Mouse (Mus musculus): ENCODE results near the gene Smyd4.

Smyd4 gene

DNA sequence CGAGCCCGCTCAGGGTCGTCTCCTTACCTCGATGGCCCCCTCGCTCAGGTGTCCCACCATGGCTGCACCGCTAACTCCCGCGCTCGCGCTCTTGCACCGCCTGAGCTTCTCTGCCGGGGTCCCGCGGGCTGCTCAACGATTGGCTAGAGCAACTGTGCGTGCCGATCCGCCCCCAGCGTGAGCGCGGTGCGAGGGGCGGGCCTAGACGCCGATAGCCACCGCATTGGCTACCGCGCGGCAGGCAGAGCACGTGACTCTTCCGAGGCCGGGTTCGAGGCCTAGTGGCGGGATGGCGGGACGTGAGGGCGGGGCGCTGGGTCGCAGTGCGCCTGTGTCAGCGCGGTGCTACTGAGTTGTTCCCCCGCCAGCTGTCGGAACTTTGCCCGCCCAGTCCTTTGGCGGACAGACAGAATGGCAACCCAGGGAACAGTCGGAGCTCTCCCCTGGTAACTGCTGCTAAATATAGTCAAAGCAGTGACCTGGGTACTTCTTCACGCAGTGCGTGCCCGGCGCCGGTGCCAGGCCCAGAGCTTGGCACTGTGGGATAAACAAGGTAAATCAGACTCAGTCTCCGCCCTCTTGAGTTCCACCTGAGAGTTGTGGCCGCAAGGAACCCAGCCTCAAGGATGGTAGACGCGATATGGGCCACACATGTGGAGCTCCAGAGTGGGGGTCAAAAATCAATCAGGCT, at the start of gene Smyd4, which contains the start of gene Rpa1:
Smyd4 (plus strand) TSS at position 235 of the 691 bp plus-strand sequence.
Rpa1 (minus strand) TSS at position 126 of the 691 bp plus-strand sequence.
- CTCF ChIA-PET, result interaction anchor here in 3 of 4 experiments (0.8 to 1.5 kb wide), 5 partner anchors 44 to 178 kb away, joined by 3 to 6 read pairs (median 4); partner anchors contain the start of gene Rilp (in 1 of the 3)

GRCm38 (mm10) chr11:75298491-75298890, 49.7 kb upstream of the Smyd4 start:
- POLR2A ChIA-PET, result interaction anchor here in 2 of 4 experiments (0.6 to 6.3 kb wide), 6 partner anchors 10 to 775 kb away, joined by 3 to 34 read pairs (median 4); partner anchors contain the start of genes Rpa1 (in 1 of the 2) and Smyd4 (in 1 of the 2)
- CTCF ChIA-PET, result interaction anchor here in 2 of 4 experiments (0.6 to 0.9 kb wide), 2 partner anchors 8 to 90 kb away, joined by 3 read pairs; no protein-coding TSS in a partner anchor

More for the DNA sequence above, at the start of gene Smyd4, which contains the start of gene Rpa1:
- POLR2A ChIA-PET, result interaction anchor here (0.6 to 3.3 kb wide), 58 partner anchors 8 to 516 kb away, joined by 3 to 21 read pairs (median 4); partner anchors contain the start of genes Pitpna (in 2 of the 4), Tlcd2 (in 2 of the 4), Prpf8 (in 1 of the 4) and Rilp (in 1 of the 4)

GRCm38 (mm10) chr11:75299786-75300185, 48.4 kb upstream of the Smyd4 start:
- CTCF ChIA-PET, result no interaction called here
- POLR2A ChIA-PET, result interaction anchor here in 1 of 4 experiments (1.4 kb wide), 1 partner anchor 9 kb away, joined by 4 read pairs; no protein-coding TSS in a partner anchor

- ChIA-PET POLR2A (interaction anchor here in 2 of 4 experiments (1.7 to 1.9 kb wide), 3 partner anchors 10 to 14 kb away, joined by 4 to 9 read pairs (median 5); no protein-coding TSS in a partner anchor), CTCF (interaction anchor here in 1 of 4 experiments (1.1 kb wide), 1 partner anchor 11 kb away, joined by 3 read pairs; no protein-coding TSS in a partner anchor)
These were observed 47.3 kb upstream of the Smyd4 start for GRCm38 (mm10) chr11:75300954-75301353.

DNA sequence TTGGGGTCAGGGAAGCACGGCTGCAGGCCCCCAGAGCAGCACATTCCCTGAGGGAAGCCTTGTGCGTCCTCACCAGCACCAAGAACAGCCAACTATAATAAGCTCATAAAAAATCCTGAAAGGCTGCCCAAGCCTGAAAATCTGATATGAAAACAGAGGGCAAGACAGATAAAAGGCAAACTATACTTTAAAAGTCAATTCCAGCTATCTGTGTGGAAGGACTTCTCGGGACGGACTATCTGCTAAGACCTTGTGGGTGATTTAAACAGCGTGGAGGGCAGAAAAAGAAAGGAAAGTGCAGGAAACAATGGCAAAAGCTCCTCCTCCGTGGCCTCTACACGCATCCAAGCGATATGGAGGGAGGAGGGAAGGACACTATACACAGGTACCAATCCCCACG, 43.4 kb upstream of the Smyd4 start:
- ChIA-PET POLR2A (interaction anchor here in 2 of 4 experiments (0.7 to 2.4 kb wide), 6 partner anchors 10 to 127 kb away, joined by 3 to 8 read pairs (median 5); no protein-coding TSS in a partner anchor), CTCF (interaction anchor here (0.6 to 1.1 kb wide), 7 partner anchors 14 to 107 kb away, joined by 3 to 6 read pairs (median 3); partner anchors contain the start of genes Rpa1 (in 1 of the 4) and Smyd4 (in 1 of the 4))

DNA sequence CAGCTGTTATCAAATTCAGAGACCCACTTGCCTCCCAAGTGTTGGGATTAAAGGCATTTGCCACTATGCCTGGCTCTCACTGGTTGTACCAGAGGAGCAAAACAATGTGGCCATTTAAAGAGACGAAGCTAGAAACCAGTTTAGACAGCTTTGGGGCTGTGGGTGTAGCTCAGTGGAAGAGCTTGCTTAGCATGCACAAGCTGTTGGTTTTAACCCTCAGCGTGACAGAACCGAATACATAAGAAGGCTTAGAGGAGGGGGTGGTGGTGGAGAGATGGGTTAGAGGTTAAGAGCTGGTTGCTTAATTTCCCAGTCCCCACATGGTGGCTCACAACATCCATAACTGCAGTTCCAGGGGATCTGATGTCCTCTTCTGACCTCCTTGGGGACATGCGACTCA, 39.6 kb upstream of the Smyd4 start:
- ChIA-PET POLR2A (interaction anchor here in 2 of 4 experiments (0.5 to 1.3 kb wide), 9 partner anchors 9 to 152 kb away, joined by 3 to 5 read pairs (median 3); partner anchors contain the start of genes Hic1 (in 1 of the 2), Serpinf1 (in 1 of the 2) and Tlcd2 (in 1 of the 2)), CTCF (interaction anchor here in 2 of 4 experiments (0.6 to 0.8 kb wide), 2 partner anchors 121 to 202 kb away, joined by 3 read pairs; no protein-coding TSS in a partner anchor)

GRCm38 (mm10) chr11:75310813-75311212, 37.4 kb upstream of the Smyd4 start:
- ChIA-PET CTCF (interaction anchor here in 2 of 4 experiments (1.4 to 1.6 kb wide), 2 partner anchors 13 to 96 kb away, joined by 3 to 4 read pairs; no protein-coding TSS in a partner anchor), POLR2A (interaction anchor here in 3 of 4 experiments (0.6 to 4.1 kb wide), 3 partner anchors 9 to 408 kb away, joined by 3 to 34 read pairs (median 4); no protein-coding TSS in a partner anchor)

GRCm38 (mm10) chr11:75311751-75312150, 36.5 kb upstream of the Smyd4 start:
- POLR2A ChIA-PET, result interaction anchor here in 3 of 4 experiments (0.6 to 4.1 kb wide), 7 partner anchors 9 to 188 kb away, joined by 3 to 34 read pairs (median 4); no protein-coding TSS in a partner anchor

DNA sequence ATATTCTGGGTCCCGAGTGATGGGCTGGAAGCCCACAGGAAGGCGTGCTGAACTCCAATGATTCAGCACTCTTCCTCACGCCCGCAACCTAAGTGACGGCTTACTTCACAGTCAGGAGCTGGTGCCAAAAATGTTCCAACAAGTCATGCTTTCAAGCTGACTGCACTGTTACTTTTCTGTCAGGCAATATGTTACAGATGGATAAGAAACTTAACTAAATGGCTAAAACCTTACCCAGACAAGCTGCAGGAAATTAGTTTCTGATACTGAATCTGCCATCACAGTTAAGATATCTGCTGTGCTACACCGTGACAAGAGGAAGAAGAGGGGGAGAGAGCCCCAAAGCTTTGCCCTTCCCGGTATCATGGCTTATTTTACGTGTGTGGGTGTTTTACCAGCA, 34.4 kb upstream of the Smyd4 start:
- ChIA-PET POLR2A (interaction anchor here in 2 of 4 experiments (0.7 to 4.1 kb wide), 9 partner anchors 8 to 119 kb away, joined by 3 to 34 read pairs (median 4); no protein-coding TSS in a partner anchor), CTCF (no interaction called here)

More at GRCm38 (mm10) chr11:75311751-75312150, 36.5 kb upstream of the Smyd4 start:
- CTCF ChIA-PET, result interaction anchor here (0.6 to 1.6 kb wide), 4 partner anchors 10 to 95 kb away, joined by 3 to 4 read pairs (median 4); no protein-coding TSS in a partner anchor

DNA sequence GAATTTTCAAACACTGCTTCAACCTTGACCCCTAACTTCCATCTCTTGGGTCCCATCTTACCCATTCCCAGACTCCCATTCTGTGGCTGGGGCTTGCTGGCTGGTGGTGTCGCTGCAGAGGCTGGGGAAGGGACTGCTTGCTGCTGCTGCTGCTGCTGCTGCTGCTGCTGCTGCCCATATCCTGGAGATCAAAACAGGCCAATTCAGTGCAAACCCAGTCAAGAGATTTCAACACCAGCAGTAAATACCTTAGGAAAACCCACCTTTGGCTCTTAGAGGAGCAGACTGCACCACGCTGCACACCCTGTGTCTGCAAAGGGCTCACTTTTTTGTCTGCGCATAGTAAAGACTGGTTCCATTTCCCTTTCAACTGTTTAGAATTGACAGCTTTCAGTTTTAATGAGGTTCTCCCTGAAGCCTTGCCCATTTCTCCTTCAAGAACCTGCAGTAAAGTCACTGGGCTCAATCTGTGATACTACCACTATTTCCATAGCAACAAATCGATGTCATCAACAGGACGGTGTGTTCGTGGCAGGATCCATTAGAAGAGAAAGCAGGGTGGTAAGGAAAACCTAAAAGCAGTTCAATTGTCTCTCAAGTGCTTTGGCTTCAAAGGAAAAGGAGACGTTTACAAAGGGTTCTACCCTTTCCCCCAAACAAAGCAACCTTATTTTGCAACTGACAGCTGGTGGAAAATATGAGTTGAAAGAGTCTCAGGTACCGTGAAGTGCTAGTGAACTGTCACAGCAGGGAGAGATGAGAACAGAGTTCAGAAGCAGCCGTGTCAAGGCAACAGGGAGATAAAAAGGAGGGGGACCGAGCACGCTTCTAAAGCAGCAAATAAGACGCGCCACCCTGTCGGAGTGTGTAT, 29.6 kb upstream of the Smyd4 start:
- ChIA-PET CTCF (interaction anchor here in 2 of 4 experiments (0.5 to 1.0 kb wide), 2 partner anchors 14 to 192 kb away, joined by 4 read pairs; partner anchors contain the start of gene Rilp (in 1 of the 2)), POLR2A (interaction anchor here in 3 of 4 experiments (0.6 to 2.3 kb wide), 7 partner anchors 10 to 70 kb away, joined by 3 to 7 read pairs (median 4); no protein-coding TSS in a partner anchor)

GRCm38 (mm10) chr11:75319246-75319645, 29.0 kb upstream of the Smyd4 start:
- POLR2A ChIA-PET, result interaction anchor here in 3 of 4 experiments (0.6 to 2.3 kb wide), 7 partner anchors 10 to 71 kb away, joined by 3 to 7 read pairs (median 4); no protein-coding TSS in a partner anchor
- CTCF ChIA-PET, result interaction anchor here in 2 of 4 experiments (0.5 to 1.0 kb wide), 3 partner anchors 14 to 191 kb away, joined by 4 read pairs; partner anchors contain the start of gene Rilp (in 1 of the 2)

GRCm38 (mm10) chr11:75323326-75323737, 24.9 kb upstream of the Smyd4 start:
- POLR2A ChIA-PET, result interaction anchor here in 3 of 4 experiments (1.0 to 2.4 kb wide), 13 partner anchors 9 to 491 kb away, joined by 3 to 10 read pairs (median 3); partner anchors contain the start of genes Rpa1 (in 2 of the 3) and Smyd4 (in 1 of the 3)
- CTCF ChIA-PET, result interaction anchor here in 2 of 4 experiments (0.6 to 1.0 kb wide), 2 partner anchors 12 to 94 kb away, joined by 3 to 5 read pairs; no protein-coding TSS in a partner anchor

- POLR2A ChIA-PET, result interaction anchor here in 2 of 4 experiments (0.9 to 2.4 kb wide), 7 partner anchors 10 to 144 kb away, joined by 3 to 10 read pairs (median 3); partner anchors contain the start of gene Rpa1 (in 2 of the 2)
- CTCF ChIA-PET, result interaction anchor here in 1 of 4 experiments (0.8 kb wide), 1 partner anchor 11 kb away, joined by 3 read pairs; no protein-coding TSS in a partner anchor
These were observed 23.8 kb upstream of the Smyd4 start for GRCm38 (mm10) chr11:75324433-75324832.

DNA sequence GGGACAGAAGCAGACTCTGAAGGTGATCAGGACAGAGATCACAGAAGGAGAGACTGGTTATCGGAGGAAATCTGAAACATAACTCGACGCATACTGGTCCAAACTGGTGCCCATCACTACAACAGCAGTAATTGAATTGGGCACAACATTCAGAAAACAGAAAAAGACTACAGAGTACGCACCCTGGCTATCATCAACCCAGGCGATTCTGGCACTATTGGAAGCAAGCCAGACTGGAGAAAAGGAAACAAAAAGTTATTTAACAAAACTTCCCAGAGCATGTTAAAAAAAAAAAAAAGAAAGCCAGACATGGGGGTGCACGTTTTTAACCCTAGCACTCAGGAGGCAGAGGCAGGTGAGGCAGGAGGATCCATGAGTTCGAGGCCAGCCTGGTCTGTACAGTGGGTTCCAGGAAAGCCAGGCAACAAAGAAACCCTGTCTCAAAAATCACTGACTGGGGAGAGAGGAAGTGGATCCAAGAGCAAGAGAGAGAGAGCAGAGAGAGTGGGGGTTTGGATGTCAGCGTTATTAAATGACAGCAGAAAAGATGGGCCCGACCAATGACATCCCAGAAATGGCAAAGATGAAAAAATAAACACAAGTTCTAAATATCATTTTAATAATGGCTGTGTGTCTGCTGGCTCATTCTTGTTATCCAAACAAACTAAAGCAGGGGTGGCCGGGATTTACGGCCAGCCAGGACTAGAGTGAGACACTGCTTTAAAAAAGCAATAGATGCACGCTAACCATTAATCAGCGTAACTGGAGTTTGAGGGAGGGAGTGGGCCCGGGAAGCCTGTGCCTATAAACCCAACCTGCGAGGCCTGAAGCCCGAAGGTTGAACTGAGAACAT, 22.9 kb upstream of the Smyd4 start:
- ChIA-PET POLR2A (interaction anchor here in 1 of 4 experiments (0.9 to 2.4 kb wide), 3 partner anchors 11 to 19 kb away, joined by 3 to 10 read pairs (median 3); no protein-coding TSS in a partner anchor), CTCF (no interaction called here)

DNA sequence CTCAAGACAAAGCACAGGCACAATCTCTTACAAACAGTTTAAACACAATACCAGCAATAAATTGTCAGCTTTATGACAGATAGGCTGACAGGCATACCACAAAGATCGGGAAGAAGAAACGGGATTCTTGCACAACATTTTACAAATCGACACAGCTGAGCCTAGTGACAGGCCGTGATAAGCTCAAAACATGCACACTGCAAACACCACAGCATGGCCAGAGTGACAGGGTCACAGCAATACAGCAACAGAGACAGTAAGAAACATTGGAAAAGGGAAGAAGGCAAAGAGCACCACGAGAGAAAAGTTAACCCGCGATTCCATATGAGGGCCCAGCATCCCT, 22.3 kb upstream of the Smyd4 start:
- ChIA-PET CTCF (interaction anchor here in 1 of 4 experiments (0.6 kb wide), 1 partner anchor 104 kb away, joined by 6 read pairs; no protein-coding TSS in a partner anchor), POLR2A (interaction anchor here in 1 of 4 experiments (0.7 to 1.0 kb wide), 2 partner anchors 15 to 27 kb away, joined by 3 read pairs; no protein-coding TSS in a partner anchor)

DNA sequence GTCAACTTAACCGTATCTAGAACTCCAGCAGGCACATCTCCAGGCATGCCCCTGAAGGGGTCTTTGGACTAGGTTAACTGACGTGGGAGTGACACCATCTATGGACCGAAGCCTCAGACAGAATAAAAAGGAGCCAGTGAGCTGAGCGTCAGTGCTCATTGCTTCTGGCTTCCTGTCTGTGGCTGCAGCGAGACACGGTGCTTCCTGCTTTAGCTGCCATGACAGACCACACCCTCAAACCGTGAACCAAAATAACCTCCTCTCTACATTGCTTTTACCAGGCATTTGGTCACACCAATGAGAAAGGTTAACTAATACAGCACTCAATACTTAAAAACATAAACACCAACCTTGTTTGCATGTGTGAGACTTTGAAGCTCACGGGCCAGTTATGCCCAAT, 11.6 kb upstream of the Smyd4 start:
- CTCF ChIA-PET, result interaction anchor here in 1 of 4 experiments (1.3 kb wide), 1 partner anchor 70 kb away, joined by 4 read pairs; no protein-coding TSS in a partner anchor
- POLR2A ChIA-PET, result interaction anchor here in 2 of 4 experiments (0.6 to 2.3 kb wide), 4 partner anchors 11 to 157 kb away, joined by 3 to 10 read pairs (median 5); partner anchors contain the start of genes Rpa1 (in 2 of the 2) and Smyd4 (in 2 of the 2)
